Mouse (Mus musculus) forelimb bud, embryonic 11.5 days (tissue): ENCODE measurements around the gene Olfr1145.

Experiments used
- DNase-seq: peaks from one replicate; pipeline ENCODE4 v3.0.0-alpha.2; 2012; ENCODE audit warnings: low read depth, low spot score

Olfr1145 gene

DNA sequence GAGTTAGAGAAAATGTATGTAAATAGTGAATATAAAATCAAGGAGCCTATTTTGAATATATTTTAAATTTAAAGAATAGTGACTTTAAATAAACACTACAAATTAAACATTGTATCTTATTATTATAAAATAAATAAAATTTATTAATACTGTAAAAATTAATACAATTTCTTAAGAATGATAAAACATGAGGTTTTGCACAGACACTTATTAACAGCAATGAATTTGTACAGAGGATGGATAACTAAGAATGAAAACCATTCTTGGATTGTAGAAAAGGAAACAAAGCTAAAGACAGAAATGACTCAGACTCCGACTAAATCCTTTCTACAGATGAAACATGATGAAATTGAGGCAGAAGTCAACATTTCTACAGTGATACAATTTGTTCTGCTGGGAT lies at the start of gene Olfr1145:
TSS of gene Olfr1145 (plus strand) at position 301 of the 400 bp plus-strand sequence.
- DNase-seq, result no peak

DNA sequence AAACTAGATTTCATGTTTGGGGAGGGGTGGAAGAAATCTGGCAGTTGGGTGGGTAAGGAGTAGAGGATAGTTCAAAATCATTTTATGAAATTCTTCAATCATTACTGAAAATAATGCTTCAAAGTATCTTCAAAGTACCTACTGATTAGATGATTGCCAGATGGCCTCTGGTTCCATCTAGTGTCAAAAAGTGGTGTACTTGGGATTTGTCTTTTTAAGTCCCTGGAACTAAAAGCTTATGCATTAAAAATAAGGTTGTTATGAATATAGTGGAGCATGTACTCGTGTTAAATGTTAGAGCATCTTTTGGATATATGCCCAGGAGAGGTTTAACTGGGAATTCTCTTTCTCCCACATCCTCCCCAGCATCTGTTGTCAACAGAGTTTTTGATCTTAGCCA lies 33.5 kb upstream of the Olfr1145 start:
- DNase-seq, result no peak

DNA sequence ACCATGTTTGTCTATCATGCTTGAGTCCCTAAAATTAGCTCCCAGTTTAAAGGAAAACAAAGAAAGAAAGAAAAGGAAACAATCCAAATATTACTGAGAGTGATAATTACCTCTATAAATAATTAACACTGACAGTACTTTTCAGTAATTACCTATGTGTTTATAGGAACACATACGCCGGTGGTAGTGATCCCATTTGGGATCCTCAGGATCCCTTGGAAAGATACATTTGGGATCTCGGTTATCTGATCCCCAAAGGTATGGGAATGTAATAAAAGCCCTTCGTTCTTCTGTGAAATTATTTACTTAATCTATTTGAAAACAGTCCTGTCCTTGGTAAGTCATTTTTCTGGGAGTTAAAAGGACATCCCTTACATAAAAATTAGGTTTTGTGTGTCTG lies 30.4 kb upstream of the Olfr1145 start, which contains the start of gene Olfr152:
TSS of gene Olfr152 (plus strand) at position 301 of the 400 bp plus-strand sequence.
- DNase-seq, result no peak

DNA sequence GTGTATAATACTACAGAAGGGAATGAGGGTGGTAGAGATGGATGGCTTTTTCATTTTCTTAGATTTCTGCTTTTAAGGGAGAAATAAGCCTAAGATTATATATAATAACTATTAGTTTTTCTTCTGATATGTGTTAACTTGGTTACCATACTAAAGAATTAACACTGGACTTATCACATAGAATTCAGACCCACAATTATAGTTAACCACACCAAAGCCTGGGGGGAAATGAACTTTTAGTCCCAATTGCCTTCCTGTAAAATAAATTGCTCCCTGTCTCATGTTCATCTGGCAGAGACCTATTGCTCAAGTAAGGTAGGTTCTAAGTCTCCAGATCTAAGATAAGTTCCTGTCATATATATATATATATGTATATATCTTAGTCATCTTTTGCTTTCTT lies 9.3 kb upstream of the Olfr1145 start, which contains the start of gene Olfr1143:
TSS of gene Olfr1143 (plus strand) at position 301 of the 400 bp plus-strand sequence.
- DNase-seq, result no peak

DNA sequence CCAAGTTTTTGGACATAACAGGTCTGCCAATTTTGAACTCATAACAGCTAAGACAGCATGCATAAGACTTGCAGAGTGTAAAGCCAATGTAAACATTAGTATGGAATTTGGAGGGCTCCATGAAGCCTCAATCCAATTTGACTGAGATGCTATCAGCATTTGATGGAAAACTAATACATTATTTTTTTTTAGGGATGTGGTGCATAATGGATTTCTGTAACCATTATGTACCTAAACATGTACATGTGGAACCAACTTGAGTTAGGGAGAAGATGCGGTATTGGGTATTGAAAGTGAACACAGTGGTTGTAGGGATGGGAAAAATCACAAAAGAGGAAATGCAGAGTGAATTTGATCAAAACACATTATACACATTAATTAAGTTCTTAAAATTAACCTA lies 20.6 kb downstream of the Olfr1145 start, which contains the start of gene Olfr1148:
TSS of gene Olfr1148 (plus strand) at position 301 of the 400 bp plus-strand sequence.
- no peak for DNase-seq

DNA sequence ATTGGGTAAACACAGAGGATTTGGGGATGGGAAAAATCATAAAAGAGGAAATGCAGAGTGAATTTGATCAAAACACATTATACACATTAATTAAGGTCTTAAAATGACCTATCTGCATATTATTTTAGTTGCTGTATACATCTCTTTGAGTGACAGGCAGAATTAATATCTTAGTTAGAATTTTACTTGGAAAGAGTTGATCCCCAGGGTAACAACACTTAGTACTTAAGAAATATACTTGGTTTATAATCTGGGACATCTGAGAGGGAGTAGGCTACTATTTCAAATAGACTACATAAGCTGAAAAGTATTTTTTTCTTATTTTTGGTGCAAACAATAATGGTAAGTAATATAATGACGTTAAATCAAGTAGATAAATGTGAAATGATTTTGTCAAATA lies 34.1 kb downstream of the Olfr1145 start, which contains the start of gene Olfr1150-ps1:
TSS of gene Olfr1150-ps1 (plus strand) at position 301 of the 400 bp plus-strand sequence.
- DNase-seq, result no peak

DNA sequence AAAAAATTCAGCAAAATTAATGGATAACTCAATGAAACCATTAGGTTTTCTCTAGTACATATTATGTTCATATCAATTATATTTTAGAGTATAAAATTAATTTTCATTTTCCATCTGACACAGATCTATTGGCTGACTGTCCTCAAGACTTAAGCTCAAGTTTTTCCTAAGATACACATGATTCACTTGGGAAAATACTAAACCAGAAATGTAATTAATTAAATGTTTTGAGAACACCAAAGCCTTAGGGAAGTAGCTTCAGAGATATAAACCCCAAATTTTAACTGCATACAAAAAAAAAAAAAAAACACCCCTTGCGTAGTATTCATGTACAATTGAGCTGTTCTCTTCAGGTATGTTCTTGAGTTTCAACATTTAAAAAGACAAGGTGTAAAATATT lies 45.9 kb downstream of the Olfr1145 start, which contains the start of gene Olfr1151:
TSS of gene Olfr1151 (plus strand) at position 301 of the 400 bp plus-strand sequence.
- DNase-seq, result no peak
